Mouse (Mus musculus): ENCODE results near the gene Lmo7. TPM values are rescaled to one million over a fixed set of nuclear protein-coding genes. Genes with fewer than 3 reads are reported as not detected.

Lmo7 gene
- total and polyA plus RNA-seq, 2 experiments from 2014 or later: 3.0 to 8.1 TPM

DNA sequence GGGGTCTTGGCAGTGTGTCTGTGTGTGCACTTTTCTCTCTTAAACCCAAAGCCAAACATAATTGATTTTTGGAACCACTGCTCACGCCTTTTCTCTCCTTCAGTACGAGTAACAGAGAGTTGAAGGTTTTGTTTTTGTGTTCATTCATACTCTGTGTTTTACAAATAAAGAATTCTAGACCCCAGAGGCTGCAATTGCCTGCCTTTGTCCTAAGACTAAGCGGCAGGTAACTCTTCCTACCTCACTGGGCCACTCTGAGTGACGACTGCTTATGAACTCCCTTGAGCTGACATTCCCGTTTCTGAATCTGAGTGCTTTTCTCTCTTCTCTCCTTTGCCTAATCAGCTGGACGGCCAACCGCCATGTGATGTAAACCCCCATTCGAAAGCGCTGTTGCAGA is 203.8 kb downstream of the Lmo7 start:
- Histone ChIP-seq H3K36me3 (ENCODE audit: insufficient read depth, low read length) (no peaks in the 10 kb centered on the region), H3K27me3 (ENCODE audit: insufficient read depth, low read length) (no peaks in the 10 kb centered on the region), H3K9ac (replicated peaks; ENCODE audit: low read length, poor library complexity, severe bottlenecking) (no peak overlapping the region), H3K4me1 (ENCODE audit: insufficient read depth, low read length) (no peaks in the 10 kb centered on the region), H3K4me2 (ENCODE audit: low read depth, low read length, poor library complexity, severe bottlenecking) (no peak overlapping the region), H3K4me3 (ENCODE audit: low read depth, low read length) (no peak overlapping the region), H3K27ac (ENCODE audit: low read depth, low read length) (no peak overlapping the region), H3K9me3 (ENCODE audit: low read length) (no peaks in the 10 kb centered on the region)
- TF ChIP-seq CTCF (IDR thresholded peaks at IDR 0.05): no peak
- ATAC-seq (ENCODE audit: low FRiP score) (no peak), DNase-seq (ENCODE audit: low spot score) (no peak)
- WGBS: 77% methylated on average over 9 of the region's 9 CpGs

DNA sequence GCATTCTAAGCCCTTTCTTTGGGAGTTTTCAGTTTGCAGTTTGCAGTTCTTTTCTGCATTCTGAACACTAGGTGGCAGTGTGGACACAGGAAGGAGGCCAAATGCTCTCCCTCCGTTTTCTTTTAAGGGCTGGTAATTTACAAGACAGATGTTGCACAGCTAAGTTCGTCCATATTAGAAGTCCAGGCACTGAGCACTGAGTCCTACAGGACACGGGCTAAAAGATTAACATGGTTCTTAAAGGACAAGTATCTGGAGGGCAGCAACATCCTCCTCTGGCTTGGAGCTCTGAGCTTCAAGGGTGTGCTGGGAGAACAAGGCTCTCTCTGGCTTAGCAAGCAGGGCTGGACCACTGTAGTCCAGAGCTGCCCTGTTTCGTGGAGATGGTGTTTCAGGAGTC is 213.2 kb downstream of the Lmo7 start:
- WGBS: 9% methylated on average over 4 of the region's 4 CpGs
- Histone ChIP-seq H3K27me3 (ENCODE audit: insufficient read depth, low read length) (no peaks in the 10 kb centered on the region), H3K9ac (replicated peaks; ENCODE audit: low read length, poor library complexity, severe bottlenecking) (no peak overlapping the region), H3K36me3 (ENCODE audit: insufficient read depth, low read length) (no peaks in the 10 kb centered on the region), H3K4me1 (ENCODE audit: insufficient read depth, low read length) (no peaks in the 10 kb centered on the region), H3K4me3 (ENCODE audit: low read depth, low read length) (no peak overlapping the region), H3K9me3 (ENCODE audit: low read length) (no peaks in the 10 kb centered on the region), H3K27ac (ENCODE audit: low read depth, low read length) (no peak overlapping the region), H3K4me2 (ENCODE audit: low read depth, low read length, poor library complexity, severe bottlenecking) (no peak overlapping the region)
- ATAC-seq (ENCODE audit: low FRiP score) (no peak), DNase-seq (ENCODE audit: low spot score) (peak; percentile 80)
- peak; percentile 95 for TF ChIP-seq CTCF (IDR thresholded peaks at IDR 0.05)

DNA sequence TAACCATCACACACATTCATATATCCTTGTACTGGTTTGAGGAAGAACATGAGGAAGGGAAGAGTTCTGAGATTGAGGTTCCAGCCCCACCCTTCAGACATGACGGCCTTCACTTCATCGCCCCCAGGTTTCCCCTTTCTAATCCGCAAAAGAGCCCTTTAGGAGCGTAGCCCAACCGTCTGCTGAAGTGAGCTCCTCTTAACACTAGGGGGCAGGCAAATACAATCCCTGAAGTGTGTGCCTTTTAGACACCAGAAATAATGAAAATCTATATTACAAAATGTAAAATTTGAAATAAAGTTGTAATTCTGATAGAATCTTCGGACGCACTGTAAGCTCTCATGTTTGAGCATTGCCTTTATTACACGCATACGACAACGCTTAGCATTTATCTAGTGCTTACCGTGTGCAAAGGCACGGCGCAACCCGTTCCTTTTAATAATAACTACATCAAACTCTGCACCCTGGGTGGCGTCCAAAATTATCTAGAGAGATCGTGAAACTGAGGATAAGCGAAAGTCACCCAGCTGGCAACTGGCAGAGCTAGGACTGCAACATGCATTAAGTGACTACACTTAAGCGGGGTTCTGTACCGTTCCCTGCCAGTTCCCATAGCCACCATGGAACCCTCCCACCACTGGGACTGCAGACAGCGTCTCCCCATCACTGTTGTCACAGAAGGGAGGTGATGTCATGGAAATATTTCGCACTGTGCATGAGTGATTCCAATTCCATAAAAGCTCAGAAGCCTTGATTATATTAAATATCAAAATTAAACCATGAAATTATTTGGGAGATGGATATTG is 217.2 kb downstream of the Lmo7 start:
- Histone ChIP-seq H3K4me3 (ENCODE audit: low read depth, low read length) (no peak overlapping the region), H3K27me3 (ENCODE audit: insufficient read depth, low read length) (no peaks in the 10 kb centered on the region), H3K27ac (ENCODE audit: low read depth, low read length) (no peak overlapping the region), H3K9me3 (ENCODE audit: low read length) (no peaks in the 10 kb centered on the region), H3K36me3 (ENCODE audit: insufficient read depth, low read length) (no peaks in the 10 kb centered on the region), H3K4me1 (ENCODE audit: insufficient read depth, low read length) (no peaks in the 10 kb centered on the region), H3K9ac (replicated peaks; ENCODE audit: low read length, poor library complexity, severe bottlenecking) (no peak overlapping the region), H3K4me2 (ENCODE audit: low read depth, low read length, poor library complexity, severe bottlenecking) (peak overlapping the region; percentile 22; the same call in 1 of the 2 replicates)
- DNase-seq (ENCODE audit: low spot score): peak; percentile 76
- TF ChIP-seq CTCF (IDR thresholded peaks at IDR 0.05): peak; percentile 91
- 40% methylated on average over 21 of the region's 21 CpGs for WGBS
- peak; percentile 66; the same call in 1 of the 2 replicates for ATAC-seq (ENCODE audit: low FRiP score)

DNA sequence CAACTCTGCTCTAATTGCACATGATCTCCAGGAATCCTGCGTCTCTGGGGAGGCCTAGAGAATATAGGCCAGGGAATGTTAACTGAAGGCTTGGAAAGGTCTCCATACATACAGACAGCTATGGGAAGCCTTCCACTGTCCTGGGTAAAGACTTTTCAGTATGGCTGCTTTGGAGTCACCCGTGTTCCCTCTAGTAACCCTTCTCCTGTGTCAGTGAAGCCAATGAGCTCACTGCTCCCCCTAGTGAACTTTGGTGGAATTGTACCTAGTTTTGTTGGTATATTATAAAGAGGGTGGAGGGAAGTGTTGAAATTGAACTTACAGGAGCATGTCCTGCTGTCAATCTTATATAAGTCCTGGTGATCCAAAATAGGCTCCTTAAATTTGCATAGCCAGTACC is 219.4 kb downstream of the Lmo7 start:
- Histone ChIP-seq H3K4me1 (ENCODE audit: insufficient read depth, low read length) (no peaks in the 10 kb centered on the region), H3K36me3 (ENCODE audit: insufficient read depth, low read length) (no peaks in the 10 kb centered on the region), H3K9me3 (ENCODE audit: low read length) (no peaks in the 10 kb centered on the region), H3K27me3 (ENCODE audit: insufficient read depth, low read length) (no peaks in the 10 kb centered on the region), H3K4me3 (ENCODE audit: low read depth, low read length) (no peak overlapping the region), H3K27ac (ENCODE audit: low read depth, low read length) (no peak overlapping the region), H3K9ac (replicated peaks; ENCODE audit: low read length, poor library complexity, severe bottlenecking) (no peak overlapping the region), H3K4me2 (ENCODE audit: low read depth, low read length, poor library complexity, severe bottlenecking) (no peak overlapping the region)
- WGBS: 71% methylated on average over 2 of the region's 2 CpGs
- ATAC-seq (ENCODE audit: low FRiP score): no peak
- peak; percentile 68 for TF ChIP-seq CTCF (IDR thresholded peaks at IDR 0.05)
- peak; percentile 61 for DNase-seq (ENCODE audit: low spot score)

DNA sequence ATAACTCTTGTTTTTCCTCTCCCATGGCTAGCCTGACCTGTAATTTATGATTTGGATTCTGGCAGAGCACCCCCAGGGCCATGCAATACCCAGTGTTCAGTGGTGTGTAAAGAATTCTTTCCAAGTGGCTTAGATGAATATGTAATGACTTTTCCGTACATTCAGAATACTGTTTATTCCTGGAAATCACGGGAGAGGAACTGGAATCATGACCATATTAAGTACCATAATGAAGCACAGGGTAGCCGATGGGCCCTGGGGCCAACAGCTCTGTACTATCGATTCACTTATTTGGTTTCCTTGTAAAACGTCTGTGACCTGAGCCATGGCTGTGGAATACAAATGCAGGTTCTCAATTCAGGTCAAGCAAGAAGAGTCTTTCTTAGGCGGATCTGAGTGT is 221.3 kb downstream of the Lmo7 start:
- Histone ChIP-seq H3K27me3 (ENCODE audit: insufficient read depth, low read length) (no peaks in the 10 kb centered on the region), H3K9me3 (ENCODE audit: low read length) (no peaks in the 10 kb centered on the region), H3K4me2 (ENCODE audit: low read depth, low read length, poor library complexity, severe bottlenecking) (no peak overlapping the region), H3K9ac (replicated peaks; ENCODE audit: low read length, poor library complexity, severe bottlenecking) (no peak overlapping the region), H3K4me3 (ENCODE audit: low read depth, low read length) (no peak overlapping the region), H3K27ac (ENCODE audit: low read depth, low read length) (no peak overlapping the region), H3K36me3 (ENCODE audit: insufficient read depth, low read length) (no peaks in the 10 kb centered on the region), H3K4me1 (ENCODE audit: insufficient read depth, low read length) (no peaks in the 10 kb centered on the region)
- no peak for DNase-seq (ENCODE audit: low spot score)
- TF ChIP-seq CTCF (IDR thresholded peaks at IDR 0.05): no peak
- WGBS: 63% methylated on average over 6 of the region's 6 CpGs
- no peak for ATAC-seq (ENCODE audit: low FRiP score)

DNA sequence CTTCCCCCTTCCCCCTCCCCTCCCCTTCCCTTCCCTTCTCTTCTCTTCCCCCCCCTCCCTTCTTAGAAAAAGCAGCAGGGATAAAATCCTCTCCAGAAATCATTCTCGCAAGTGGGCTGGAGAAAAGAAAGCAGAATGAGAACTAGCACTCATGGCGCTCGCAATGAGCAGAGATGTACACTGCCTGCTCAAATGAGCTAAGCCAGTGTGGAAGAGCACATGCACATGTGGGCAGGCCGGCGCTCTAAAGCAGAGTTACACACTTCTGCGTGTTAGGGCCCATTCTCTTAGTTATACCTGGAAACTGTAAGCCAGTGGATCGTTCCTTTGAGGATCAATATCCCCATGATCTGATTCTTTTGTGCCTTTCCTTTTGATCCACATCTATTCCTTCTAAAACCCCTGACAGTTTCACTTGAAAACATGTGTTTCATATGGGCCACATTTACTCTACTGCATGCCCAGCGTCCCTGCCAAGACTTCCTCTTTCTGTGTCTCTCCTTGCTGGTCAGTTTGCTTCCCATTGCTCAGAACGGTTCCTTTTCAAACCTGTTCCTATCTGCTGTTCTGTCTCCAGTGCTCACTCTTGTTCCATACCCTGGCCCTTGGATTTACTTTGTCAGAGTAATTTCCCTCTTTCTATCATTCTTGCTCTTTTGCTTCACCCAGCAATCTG is 224.2 kb downstream of the Lmo7 start:
- WGBS: 87% methylated on average over 9 of the region's 9 CpGs
- H3K27me3 ChIP-seq (ENCODE audit: insufficient read depth, low read length): no peaks in the 10 kb centered on the region
- TF ChIP-seq CTCF (IDR thresholded peaks at IDR 0.05): no peak
- H3K27ac ChIP-seq (ENCODE audit: low read depth, low read length): no peak overlapping the region
- H3K4me1 ChIP-seq (ENCODE audit: insufficient read depth, low read length): no peaks in the 10 kb centered on the region
- H3K9me3 ChIP-seq (ENCODE audit: low read length): no peaks in the 10 kb centered on the region
- DNase-seq (ENCODE audit: low spot score) (no peak), ATAC-seq (ENCODE audit: low FRiP score) (no peak)
- no peaks in the 10 kb centered on the region for H3K36me3 ChIP-seq (ENCODE audit: insufficient read depth, low read length)
- no peak overlapping the region for H3K4me2 ChIP-seq (ENCODE audit: low read depth, low read length, poor library complexity, severe bottlenecking)
- no peak overlapping the region for H3K4me3 ChIP-seq (ENCODE audit: low read depth, low read length)
- no peak overlapping the region for H3K9ac ChIP-seq (replicated peaks; ENCODE audit: low read length, poor library complexity, severe bottlenecking)

All from midbrain, postnatal 0 days (tissue).